Mouse (Mus musculus) erythroblast, embryonic 14.5 days (primary cell): Measurements from ENCODE around the gene Gps2.

Source experiments
- GATA1 ChIP-seq: IDR thresholded peaks from 2 replicates; pipeline ENCODE4 v1.6.1; 2012; ENCODE audit warnings: low read length, inconsistent platforms, mixed read lengths
- TAL1 ChIP-seq: IDR thresholded peaks from 3 replicates; pipeline ENCODE4 v1.6.1; 2012; ENCODE audit warnings: low read length, inconsistent platforms, mixed read lengths

DNA sequence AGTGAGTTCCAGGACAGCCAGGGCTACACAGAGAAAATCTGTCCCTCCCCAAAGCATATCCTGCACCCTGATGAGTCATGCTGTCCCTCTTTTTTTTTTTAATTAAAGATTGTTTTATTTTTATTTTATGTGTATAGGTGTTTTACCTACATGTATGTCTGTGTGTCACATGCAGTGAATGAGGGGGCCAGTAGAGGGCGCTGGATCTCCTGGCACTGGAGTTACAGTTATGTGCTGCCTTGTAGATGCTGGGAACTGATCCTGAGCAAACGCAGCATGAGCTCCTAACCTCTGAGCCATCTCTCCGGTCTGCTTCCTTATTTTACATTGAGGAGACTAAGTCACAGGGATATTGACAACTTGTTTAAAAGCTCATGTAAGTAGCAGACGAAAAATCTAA, 30.6 kb upstream of the Gps2 start:
- TF ChIP-seq GATA1: no peak
- TF ChIP-seq TAL1: no peak
